In genomic region chr13:54912053-54912452, GRCm38 (mm10) we compare ENCODE assay signal across 11 mouse cellular contexts. TPM values are rescaled to one million over a fixed set of nuclear protein-coding genes. Genes with fewer than 3 reads are reported as not detected.
DNase-seq lines count a peak whose midpoint lies in the region; ATAC-seq and TF ChIP-seq lines count a peak whose summit lies in the region.
"Had no signal": no experiment of that assay in that cellular context is flagged by ENCODE, and none has a peak within 500 bp of the region (broad histone marks: within the 10 kb centered on the region; RNA-seq: fewer than 3 reads in every experiment).

No protein-coding gene starts in this region.

- no peaks in the 10 kb centered on the region for H3K9me3 ChIP-seq in lung, embryonic 14.5 days (ENCODE audit: low read depth, low read length)
- no peaks in the 10 kb centered on the region for H3K9me3 ChIP-seq in lung, postnatal 0 days (ENCODE audit: low read length)
- no peaks in the 10 kb centered on the region for H3K9me3 ChIP-seq in forebrain, embryonic 13.5 days (replicated peaks)
- H3K9me3 ChIP-seq in limb, embryonic 12.5 days, result no peaks in the 10 kb centered on the region; the same call in 1 of the 2 replicates

- DNase-seq in lung, embryonic 14.5 days, result peak; percentile 23
- DNase-seq in lung, postnatal 0 days (ENCODE audit: low spot score), result no peak
- DNase-seq in retina, embryonic 14.5 days (ENCODE audit: low spot score), result peak; percentile 34
- DNase-seq in layer of hippocampus, adult 9-10 months (ENCODE audit: low spot score), result no peak
- DNase-seq in heart, postnatal 4 days, result no peak
- no peak for DNase-seq in left cerebral cortex, adult 2 months (ENCODE audit: extremely low spot score in 1 of 2, low spot score in 2 of 2)
- DNase-seq: kidney, adult 8-10 months; lung, postnatal 36 days had no signal

- H3K4me3 ChIP-seq in lung, embryonic 14.5 days (ENCODE audit: low read depth, low read length), result no peak overlapping the region
- H3K4me3 ChIP-seq in lung, postnatal 0 days (ENCODE audit: low read depth, low read length), result no peak overlapping the region
- peak overlapping the region; percentile 10; the same call in 1 of the 2 replicates for H3K4me3 ChIP-seq in forebrain, embryonic 13.5 days
- H3K4me3 ChIP-seq in limb, embryonic 12.5 days (replicated peaks), result no peak overlapping the region
- no peak overlapping the region for H3K4me3 ChIP-seq in left cerebral cortex, adult 2 months
- H3K4me3 ChIP-seq: heart, embryonic 15.5 days had no signal

- H3K27me3 ChIP-seq in lung, embryonic 14.5 days (ENCODE audit: insufficient read depth, low read length), result peaks cover 14% of the 10 kb centered on the region
- H3K27me3 ChIP-seq in lung, postnatal 0 days (replicated peaks; ENCODE audit: insufficient read depth, low read length), result no peaks in the 10 kb centered on the region
- H3K27me3 ChIP-seq in forebrain, embryonic 13.5 days, result peaks cover 25% of the 10 kb centered on the region
- H3K27me3 ChIP-seq in limb, embryonic 12.5 days, result peaks cover 39% of the 10 kb centered on the region

- no peak for TF ChIP-seq EP300 in lung, postnatal 0 days (IDR thresholded peaks at IDR 0.05)

- 2% methylated on average over 17 of the region's 17 CpGs for WGBS in lung, embryonic 14.5 days
- WGBS in lung, postnatal 0 days, result 5% methylated on average over 17 of the region's 17 CpGs
- WGBS in forebrain, embryonic 13.5 days, result 2% methylated on average over 17 of the region's 17 CpGs
- 1% methylated on average over 17 of the region's 17 CpGs for WGBS in limb, embryonic 12.5 days

- H3K9ac ChIP-seq in lung, embryonic 14.5 days, result no peak overlapping the region
- no peak overlapping the region for H3K9ac ChIP-seq in lung, postnatal 0 days (replicated peaks; ENCODE audit: low read depth)
- 0 out of 2 replicates have a peak overlapping the region, but pooled peaks have one; percentile 37 for H3K9ac ChIP-seq in forebrain, embryonic 13.5 days
- H3K9ac ChIP-seq in limb, embryonic 12.5 days (replicated peaks), result no peak overlapping the region; the same call in 1 of the 2 replicates
- H3K9ac ChIP-seq: heart, embryonic 15.5 days had no signal

- no peak for ATAC-seq in lung, embryonic 14.5 days (ENCODE audit: insufficient read depth)
- no peak for ATAC-seq in lung, postnatal 0 days
- 0 out of 2 replicates have a peak, but pooled peaks have one; percentile 43 for ATAC-seq in forebrain, embryonic 13.5 days
- ATAC-seq in limb, embryonic 12.5 days (ENCODE audit: insufficient number of reproducible peaks, insufficient read depth, low FRiP score, low TSS enrichment, low read depth), result no peak

- no peak for TF ChIP-seq CTCF in lung, embryonic 14.5 days (IDR thresholded peaks at IDR 0.05; ENCODE audit: low read depth)
- TF ChIP-seq CTCF in lung, postnatal 0 days (IDR thresholded peaks at IDR 0.05), result no peak
- no peak for TF ChIP-seq CTCF in left cerebral cortex, adult 2 months (IDR thresholded peaks at IDR 0.05)

- no peaks in the 10 kb centered on the region for H3K4me1 ChIP-seq in lung, embryonic 14.5 days (ENCODE audit: insufficient read depth)
- H3K4me1 ChIP-seq in lung, postnatal 0 days (ENCODE audit: insufficient read depth, low read depth, low read length), result no peaks in the 10 kb centered on the region
- peaks cover 22% of the 10 kb centered on the region for H3K4me1 ChIP-seq in forebrain, embryonic 13.5 days
- peaks cover 12% of the 10 kb centered on the region; the same call in 1 of the 2 replicates for H3K4me1 ChIP-seq in limb, embryonic 12.5 days (replicated peaks)

- intact Hi-C loops in left cerebral cortex, adult 2 months (cut with DNase I), result no loop called here

- H3K4me2 ChIP-seq in lung, embryonic 14.5 days, result peak overlapping the region; percentile 36
- H3K4me2 ChIP-seq in lung, postnatal 0 days (replicated peaks; ENCODE audit: low read depth, low read length), result no peak overlapping the region
- H3K4me2 ChIP-seq in forebrain, embryonic 13.5 days, result peak overlapping the region; percentile 46
- peak overlapping the region; percentile 32; the same call in 1 of the 2 replicates for H3K4me2 ChIP-seq in limb, embryonic 12.5 days
- H3K4me2 ChIP-seq: heart, embryonic 15.5 days had no signal

- H3K36me3 ChIP-seq in lung, embryonic 14.5 days (ENCODE audit: insufficient read depth), result no peaks in the 10 kb centered on the region
- H3K36me3 ChIP-seq in lung, postnatal 0 days (ENCODE audit: insufficient read depth, low read length), result no peaks in the 10 kb centered on the region
- no peaks in the 10 kb centered on the region for H3K36me3 ChIP-seq in forebrain, embryonic 13.5 days (ENCODE audit: poor library complexity, severe bottlenecking)
- H3K36me3 ChIP-seq in limb, embryonic 12.5 days, result no peaks in the 10 kb centered on the region
- H3K36me3 ChIP-seq: heart, embryonic 15.5 days had no signal

- H3K27ac ChIP-seq in lung, embryonic 14.5 days (ENCODE audit: low read depth), result no peak overlapping the region
- H3K27ac ChIP-seq in lung, postnatal 0 days (ENCODE audit: low read length), result no peak overlapping the region
- H3K27ac ChIP-seq in forebrain, embryonic 13.5 days, result no peak overlapping the region
- H3K27ac ChIP-seq in limb, embryonic 12.5 days, result no peak overlapping the region
- H3K27ac ChIP-seq in left cerebral cortex, adult 2 months, result no peak overlapping the region
- H3K27ac ChIP-seq: heart, embryonic 15.5 days had no signal

RNA-seq across cellular contexts. Expression of gene Unc5a, which starts 37.2 kb away (rescaled TPM):
- polyA plus RNA-seq in lung, embryonic 14.5 days (2014; fragmentation: Nextera tagmentation; extraction: Ambion mirVana), result 6.5 and 7.5 TPM in 2 replicates
- 1.4 and 1.9 TPM in 2 replicates for polyA plus RNA-seq in lung, postnatal 0 days (2015; fragmentation: Nextera tagmentation; extraction: Ambion mirVana)
- polyA plus RNA-seq in forebrain, embryonic 13.5 days (2015; fragmentation: Nextera tagmentation; extraction: Ambion mirVana), result 7.2 and 7.5 TPM in 2 replicates
- 0.30 and 0.78 TPM in 2 replicates for polyA plus RNA-seq in limb, embryonic 12.5 days (2016; fragmentation: Nextera tagmentation; extraction: Ambion mirVana)
- 1 to 10 TPM; 1.3 to 1.4 TPM for total RNA-seq in heart, postnatal 4 days (2021)
- total RNA-seq in left cerebral cortex, adult 2 months (2021), result 100 to 1,000 TPM; 110 to 116 TPM

Comparison
In these comparisons a context has a peak if more than half of its experiments do, and no peak if none do; other contexts are left out.
1. DNase-seq: peak in lung, embryonic 14.5 days (single experiment) and retina, embryonic 14.5 days (single experiment); none in lung, postnatal 0 days (single experiment), layer of hippocampus, adult 9-10 months (single experiment), heart, postnatal 4 days (single experiment) and left cerebral cortex, adult 2 months (0 of 2).